Mouse (Mus musculus): Measurements from ENCODE around the gene Chn2.

- TF ChIP-seq POLR2A (IDR thresholded peaks at IDR 0.05; ENCODE audit: insufficient read depth, low read length) (no peak), CTCF (IDR thresholded peaks at IDR 0.05; ENCODE audit: low read depth, low read length) (no peak), EP300 (IDR thresholded peaks at IDR 0.05; ENCODE audit: insufficient read depth, low read depth, low read length) (no peak)
These were observed 104.3 kb downstream of the Chn2 start for GRCm38 (mm10) chr6:54143652-54143960.
